In the genomic region with DNA sequence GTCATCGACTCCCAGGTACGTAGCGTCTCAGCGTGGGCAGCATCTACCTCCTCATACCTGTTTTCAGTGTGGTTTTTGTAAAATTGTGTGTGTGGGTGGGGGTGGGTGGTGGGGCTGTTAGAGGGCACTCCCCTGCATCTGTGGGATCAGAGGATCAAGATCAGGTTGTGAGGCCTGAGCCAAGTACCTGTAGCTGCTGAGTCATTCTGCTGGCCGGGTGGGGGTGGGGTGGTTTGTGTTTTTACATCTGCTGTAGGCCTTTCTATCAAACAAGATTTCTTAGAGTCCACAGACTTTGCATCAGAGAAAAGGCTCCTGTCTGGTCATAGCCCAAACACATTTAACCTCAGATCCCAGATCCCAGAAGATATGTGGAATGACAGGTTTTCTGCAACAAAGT, we compare ENCODE assay signal across 30 mouse cellular contexts. TPM values are rescaled to one million over a fixed set of nuclear protein-coding genes. Genes with fewer than 3 reads are reported as not detected.
A peak's percentile ranks its signal among the peaks of the same experiment; 100 is the strongest.
DNase-seq lines count a peak whose midpoint lies in the region; ATAC-seq and TF ChIP-seq lines count a peak whose summit lies in the region.
"Had no signal": no experiment of that assay in that cellular context is flagged by ENCODE, and none has a peak within 500 bp of the region (broad histone marks: within the 10 kb centered on the region; RNA-seq: fewer than 3 reads in every experiment).

No protein-coding gene starts in this region.

- no peaks in the 10 kb centered on the region for H3K9me3 ChIP-seq in E14TG2a.4 (ENCODE audit: low read length)
- H3K9me3 ChIP-seq: embryonic facial prominence, embryonic 13.5 days; embryonic facial prominence, embryonic 15.5 days; forebrain, embryonic 10.5 days; forebrain, embryonic 12.5 days; G1E had no signal

- no peak for TF ChIP-seq CTCF in gastrocnemius, adult 2 months (IDR thresholded peaks at IDR 0.05)
- no peak for TF ChIP-seq CTCF in E14TG2a.4 (conservative IDR thresholded peaks at IDR 0.05; ENCODE audit: low read length)
- TF ChIP-seq CTCF in left cerebral cortex, adult 2 months (IDR thresholded peaks at IDR 0.05) = no peak

- no peaks in the 10 kb centered on the region for H3K27me3 ChIP-seq in E14TG2a.4 (ENCODE audit: insufficient read depth, low read length)
- H3K27me3 ChIP-seq: CH12.LX; embryonic facial prominence, embryonic 13.5 days; embryonic facial prominence, embryonic 15.5 days; forebrain, embryonic 12.5 days; Patski had no signal

- ATAC-seq in inflammation-experienced regulatory T-cells, adult 6 months = no peak
- ATAC-seq: activated CD4-positive, CD25-positive, alpha-beta regulatory T cell, adult 4 months; CD4-positive, CD25-positive, alpha-beta regulatory T cell, adult 4 months; forebrain, embryonic 14.5 days; forebrain, embryonic 16.5 days; Patski had no signal

- no peak for DNase-seq in gastrocnemius, adult 2 months
- DNase-seq in gastrocnemius, adult 8-10 months (ENCODE audit: low spot score in 2 of 2) = no peak
- DNase-seq in ES-CJ7 (ENCODE audit: low read depth, low spot score) = peak; percentile 62
- DNase-seq in R1 (ENCODE audit: low read depth, low spot score) = peak; percentile 74
- DNase-seq in thymus, postnatal 36 days = no peak
- DNase-seq in left cerebral cortex, adult 2 months (ENCODE audit: extremely low spot score in 1 of 2, low spot score in 2 of 2) = no peak
- DNase-seq: adrenal gland, adult 8-10 months; adrenal gland, postnatal 14 days; adrenal gland, postnatal 36 days; B cell, adult 2 months; cerebellum, adult 18-20 months; cerebellum, adult 8-10 months; cerebellum, adult 9-11 months; cerebellum, postnatal 14 days; cerebellum, postnatal 36 days; embryo, embryonic 11 days had no signal

- peak overlapping the region; percentile 75 for H3K27ac ChIP-seq in gastrocnemius, adult 2 months
- H3K27ac ChIP-seq in left cerebral cortex, adult 2 months = no peak overlapping the region
- H3K27ac ChIP-seq: embryonic facial prominence, embryonic 13.5 days; embryonic facial prominence, embryonic 15.5 days; forebrain, embryonic 10.5 days; forebrain, embryonic 12.5 days had no signal

- peaks cover 59% of the 10 kb centered on the region for H3K4me1 ChIP-seq in E14TG2a.4 (replicated peaks; ENCODE audit: low read depth, low read length)
- H3K4me1 ChIP-seq: embryonic facial prominence, embryonic 13.5 days; embryonic facial prominence, embryonic 15.5 days; forebrain, embryonic 10.5 days; forebrain, embryonic 12.5 days had no signal

- intact Hi-C loops in gastrocnemius, adult 2 months (cut with DNase I) = no loop called here
- intact Hi-C loops in left cerebral cortex, adult 2 months (cut with DNase I) = no loop called here

- H3K36me3 ChIP-seq in E14TG2a.4 (ENCODE audit: insufficient read depth, low read length) = peaks cover 9% of the 10 kb centered on the region; the same call in 1 of the 2 replicates
- H3K36me3 ChIP-seq: embryonic facial prominence, embryonic 13.5 days; embryonic facial prominence, embryonic 15.5 days; G1E had no signal

- no peak overlapping the region for H3K4me3 ChIP-seq in gastrocnemius, adult 2 months
- H3K4me3 ChIP-seq in E14TG2a.4 (replicated peaks; ENCODE audit: low read length) = peak overlapping the region; percentile 68
- H3K4me3 ChIP-seq in left cerebral cortex, adult 2 months = no peak overlapping the region
- H3K4me3 ChIP-seq: embryonic facial prominence, embryonic 13.5 days; embryonic facial prominence, embryonic 15.5 days; erythroblast, embryonic 14.5 days; forebrain, embryonic 10.5 days; forebrain, embryonic 12.5 days had no signal

RNA-seq across cellular contexts. Expression of a gene that starts 13.2 kb away (rescaled TPM):
- total RNA-seq in gastrocnemius, adult 2 months (2021) = 100 to 1,000 TPM; 174 to 204 TPM
- 100 to 1,000 TPM; 200 to 232 (median 207) TPM for total RNA-seq in gastrocnemius, adult 8-10 months (2022)
- 1 to 10 TPM in 2 of 3 experiments, under 1 TPM in 1; 0.62 to 5.4 (median 4.2) TPM for polyA plus RNA-seq in inflammation-experienced regulatory T-cells, adult 6 months (2017; shearing (Covaris generic))
- total RNA-seq in left cerebral cortex, adult 2 months (2021) = 10 to 100 TPM; 90.3 to 93.3 TPM

RNA-seq across cellular contexts. Expression of a gene that starts 35.1 kb away (rescaled TPM):
- total RNA-seq in gastrocnemius, adult 2 months (2021) = 10 to 100 TPM; 50.5 to 54.7 TPM
- total RNA-seq in gastrocnemius, adult 8-10 months (2022) = 10 to 100 TPM; 43.6 to 53.6 (median 49.1) TPM
- polyA plus RNA-seq in inflammation-experienced regulatory T-cells, adult 6 months (2017; shearing (Covaris generic)) = 10 to 100 TPM; 33.3 to 58.4 (median 41.7) TPM
- 100 to 1,000 TPM in 1 of 2 experiments, 10 to 100 TPM in 1; 99.7 to 105 TPM for total RNA-seq in left cerebral cortex, adult 2 months (2021)

RNA-seq across cellular contexts. Expression of a gene that starts 45.4 kb away (rescaled TPM):
- 1 to 10 TPM; 2.5 to 6.2 TPM for total RNA-seq in gastrocnemius, adult 2 months (2021)
- 1 to 10 TPM; 3.8 to 5.9 (median 4.8) TPM for total RNA-seq in gastrocnemius, adult 8-10 months (2022)
- 1 to 10 TPM; 1.2 to 2.9 (median 2.7) TPM for polyA plus RNA-seq in inflammation-experienced regulatory T-cells, adult 6 months (2017; shearing (Covaris generic))
- 10 to 100 TPM; 51.6 to 54.5 TPM for total RNA-seq in left cerebral cortex, adult 2 months (2021)

Comparison
In these comparisons a context has a peak if more than half of its experiments do, and no peak if none do; other contexts are left out.
1. DNase-seq: peak in ES-CJ7 (single experiment) and R1 (single experiment); none in gastrocnemius, adult 2 months (single experiment), gastrocnemius, adult 8-10 months (0 of 2), thymus, postnatal 36 days (0 of 2) and left cerebral cortex, adult 2 months (0 of 2).
2. RNA of a gene that starts 45.4 kb away (total RNA-seq): 51.6 to 54.5 TPM in left cerebral cortex, adult 2 months; 2.5 to 6.2 TPM in gastrocnemius, adult 2 months and 3.8 to 5.9 TPM in gastrocnemius, adult 8-10 months; every median in the first group is over 4 times any median in the second.